ENCODE assay signal across 30 mouse cellular contexts in the genomic region with DNA sequence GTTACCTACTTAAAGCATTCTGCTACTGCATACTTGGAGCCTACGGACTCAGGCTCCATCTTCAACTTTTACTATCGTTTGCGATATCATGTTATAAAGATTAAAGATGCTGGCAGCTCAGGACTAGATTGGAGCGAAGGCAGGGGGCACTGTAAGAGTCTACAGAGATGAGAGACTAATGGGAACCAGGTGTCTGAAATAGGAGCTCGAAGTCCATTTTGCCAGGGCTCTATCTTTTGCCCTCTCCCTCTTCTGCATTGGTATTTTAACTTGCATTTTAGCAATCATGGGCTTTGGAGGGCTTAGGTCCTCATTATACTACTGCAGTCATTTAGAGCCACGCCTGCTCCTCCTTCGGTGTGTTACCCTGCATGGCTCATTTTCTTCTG.
DNase-seq lines count a peak whose midpoint lies in the region; ATAC-seq and TF ChIP-seq lines count a peak whose summit lies in the region.
"Had no signal": no experiment of that assay in that cellular context is flagged by ENCODE, and none has a peak within 500 bp of the region (broad histone marks: within the 10 kb centered on the region; RNA-seq: fewer than 3 reads in every experiment).

No protein-coding gene starts in this region.

- peak; percentile 12 for DNase-seq in 3T3-L1 (ENCODE audit: low read depth, low spot score)
- DNase-seq in embryo, embryonic 11 days: peak; percentile 75
- peak; percentile 66 for DNase-seq in embryonic facial prominence, embryonic 14.5 days (ENCODE audit: low spot score)
- peak; percentile 33 for DNase-seq in limb, embryonic 14.5 days (ENCODE audit: low spot score)
- DNase-seq in adrenal gland, postnatal 10 days: no peak
- DNase-seq: adrenal gland, postnatal 25 days; B cell, adult 2 months; cerebellum, adult 9-11 months; heart, adult 11 months; heart, postnatal 10 days; kidney, adult 8-10 months; kidney, postnatal 25 days; liver, embryonic 13.5 days; lung, embryonic 14.5 days; lung, postnatal 36 days; midbrain, embryonic 14.5 days; right cerebral cortex, postnatal 25 days had no signal

- H3K9ac ChIP-seq in embryonic facial prominence, embryonic 14.5 days (ENCODE audit: low read depth, low read length): no peak overlapping the region
- H3K9ac ChIP-seq in limb, embryonic 14.5 days (ENCODE audit: low read depth, low read length, severe bottlenecking): no peak overlapping the region
- no peak overlapping the region for H3K9ac ChIP-seq in liver, embryonic 12.5 days
- H3K9ac ChIP-seq: forebrain, embryonic 15.5 days; heart, embryonic 12.5 days; intestine, embryonic 15.5 days; liver, embryonic 13.5 days; lung, embryonic 14.5 days; neural tube, embryonic 13.5 days had no signal

- H3K4me3 ChIP-seq in embryonic facial prominence, embryonic 14.5 days (ENCODE audit: low read depth, low read length): no peak overlapping the region
- no peak overlapping the region for H3K4me3 ChIP-seq in limb, embryonic 14.5 days (replicated peaks; ENCODE audit: low read length)
- H3K4me3 ChIP-seq in liver, embryonic 12.5 days: no peak overlapping the region
- H3K4me3 ChIP-seq: forebrain, embryonic 15.5 days; heart, embryonic 12.5 days; hindbrain, embryonic 10.5 days; intestine, embryonic 15.5 days; layer of hippocampus, adult 2 months; liver, embryonic 13.5 days; megakaryocyte, embryonic 14.5 days; myocyte; neural tube, embryonic 13.5 days had no signal

- TF ChIP-seq POLR2A in limb, embryonic 14.5 days (IDR thresholded peaks at IDR 0.05; ENCODE audit: borderline replicate concordance, extremely low read depth, insufficient read depth, insufficient read length): no peak

- H3K27ac ChIP-seq in embryonic facial prominence, embryonic 14.5 days (replicated peaks; ENCODE audit: low read depth, low read length): no peak overlapping the region
- no peak overlapping the region for H3K27ac ChIP-seq in limb, embryonic 14.5 days (replicated peaks; ENCODE audit: low read depth, low read length)
- H3K27ac ChIP-seq in liver, embryonic 12.5 days: no peak overlapping the region
- H3K27ac ChIP-seq: forebrain, embryonic 15.5 days; intestine, embryonic 15.5 days; layer of hippocampus, adult 2 months; liver, embryonic 13.5 days; neural tube, embryonic 13.5 days had no signal

- H3K27me3 ChIP-seq in embryonic facial prominence, embryonic 14.5 days (replicated peaks; ENCODE audit: control insufficient read depth, insufficient read depth, low read length): no peaks in the 10 kb centered on the region
- H3K27me3 ChIP-seq in limb, embryonic 14.5 days (ENCODE audit: control insufficient read depth, insufficient read depth, low read length): no peaks in the 10 kb centered on the region
- no peaks in the 10 kb centered on the region for H3K27me3 ChIP-seq in liver, embryonic 12.5 days (replicated peaks)
- H3K27me3 ChIP-seq: CH12.LX; forebrain, embryonic 15.5 days; heart, embryonic 12.5 days; intestine, embryonic 15.5 days; liver, embryonic 13.5 days; megakaryocyte, embryonic 14.5 days; neural tube, embryonic 13.5 days had no signal

- H3K4me2 ChIP-seq in embryonic facial prominence, embryonic 14.5 days (ENCODE audit: low read depth, low read length): peak overlapping the region; percentile 13
- H3K4me2 ChIP-seq in limb, embryonic 14.5 days (replicated peaks; ENCODE audit: low read depth, low read length, severe bottlenecking): no peak overlapping the region
- no peak overlapping the region for H3K4me2 ChIP-seq in liver, embryonic 12.5 days
- H3K4me2 ChIP-seq: forebrain, embryonic 15.5 days; heart, embryonic 12.5 days; intestine, embryonic 15.5 days; liver, embryonic 13.5 days; lung, embryonic 14.5 days; neural tube, embryonic 13.5 days had no signal

- peaks cover 12% of the 10 kb centered on the region; the same call in 1 of the 2 replicates for H3K4me1 ChIP-seq in embryonic facial prominence, embryonic 14.5 days (ENCODE audit: control insufficient read depth, insufficient read depth, low read length)
- H3K4me1 ChIP-seq in limb, embryonic 14.5 days (ENCODE audit: control insufficient read depth, insufficient read depth, low read length): peaks cover 8% of the 10 kb centered on the region; the same call in 1 of the 2 replicates
- H3K4me1 ChIP-seq in liver, embryonic 12.5 days: no peaks in the 10 kb centered on the region
- H3K4me1 ChIP-seq: forebrain, embryonic 15.5 days; heart, embryonic 12.5 days; intestine, embryonic 15.5 days; liver, embryonic 13.5 days; megakaryocyte, embryonic 14.5 days; neural tube, embryonic 13.5 days had no signal

- H3K36me3 ChIP-seq in embryonic facial prominence, embryonic 14.5 days (ENCODE audit: control insufficient read depth, insufficient read depth, low read length): no peaks in the 10 kb centered on the region
- H3K36me3 ChIP-seq in limb, embryonic 14.5 days (ENCODE audit: control insufficient read depth, insufficient read depth, low read length): no peaks in the 10 kb centered on the region
- no peaks in the 10 kb centered on the region for H3K36me3 ChIP-seq in liver, embryonic 12.5 days
- H3K36me3 ChIP-seq: forebrain, embryonic 15.5 days; G1E; heart, embryonic 12.5 days; hindbrain, embryonic 10.5 days; intestine, embryonic 15.5 days; liver, embryonic 13.5 days; neural tube, embryonic 13.5 days had no signal

- ATAC-seq in embryonic facial prominence, embryonic 14.5 days (ENCODE audit: low read depth): no peak; the same call in 1 of the 2 replicates
- peak; percentile 19; the same call in 1 of the 2 replicates for ATAC-seq in limb, embryonic 14.5 days (ENCODE audit: low FRiP score, low read depth)
- no peak for ATAC-seq in activated CD4-positive, CD25-positive, alpha-beta regulatory T cell, adult 4 months
- ATAC-seq in liver, embryonic 12.5 days: no peak
- ATAC-seq: forebrain, embryonic 15.5 days; hindbrain, embryonic 16.5 days; intestine, embryonic 15.5 days had no signal

- H3K9me3 ChIP-seq in embryonic facial prominence, embryonic 14.5 days (ENCODE audit: control insufficient read depth, low read length): peaks cover 13% of the 10 kb centered on the region; the same call in 1 of the 2 replicates
- H3K9me3 ChIP-seq in limb, embryonic 14.5 days (ENCODE audit: control insufficient read depth, low read length): peaks cover 6% of the 10 kb centered on the region; the same call in 1 of the 2 replicates
- H3K9me3 ChIP-seq in liver, embryonic 12.5 days (replicated peaks): no peaks in the 10 kb centered on the region
- H3K9me3 ChIP-seq: forebrain, embryonic 15.5 days; intestine, embryonic 15.5 days; liver, embryonic 13.5 days had no signal

- WGBS in embryonic facial prominence, embryonic 14.5 days: 40% methylated on average over 7 of the region's 7 CpGs
- WGBS in limb, embryonic 14.5 days: 28% methylated on average over 7 of the region's 7 CpGs
- 75% methylated on average over 7 of the region's 7 CpGs for WGBS in liver, embryonic 12.5 days (ENCODE audit: insufficient replicate concordance)
